Mouse (Mus musculus) liver, embryonic 11.5 days (tissue): ENCODE measurements around the gene Zmynd8. TPM values are rescaled to one million over a fixed set of nuclear protein-coding genes. Genes with fewer than 3 reads are reported as not detected.
A peak's percentile ranks its signal among the peaks of the same experiment; 100 is the strongest.

Experiments used
- ATAC-seq: fragments of 200-750 bp; cut with Nextera tagmentation; replicated peaks from 2 replicates; pipeline ENCODE4 v1.8.0; 2017; ENCODE audit warnings: moderate number of reproducible peaks, mild to moderate bottlenecking, moderate TSS enrichment, moderate library complexity; ENCODE audit not compliant: low FRiP score
- DNase-seq: peaks from one replicate; pipeline ENCODE4 v3.0.0-alpha.2; 2017; ENCODE audit warnings: low spot score
- H3K27ac ChIP-seq: fragments of 300-500 bp; sonication (generic); 2 replicates; pipeline ENCODE4 v1.5.1; 2014; ENCODE audit warnings: mild to moderate bottlenecking, low read depth, low read length, control low read depth
- H3K27me3 ChIP-seq: fragments of 300-500 bp; sonication (generic); replicated peaks from 2 replicates; pipeline ENCODE4 v1.6.1; 2014; ENCODE audit warnings: low read length, mixed read lengths; ENCODE audit not compliant: control insufficient read depth, insufficient read depth
- H3K36me3 ChIP-seq: fragments of 300-500 bp; sonication (generic); 2 replicates; pipeline ENCODE4 v1.6.1; 2014; ENCODE audit warnings: mild to moderate bottlenecking, low read length, moderate library complexity, mixed read lengths; ENCODE audit not compliant: control insufficient read depth, insufficient read depth
- H3K4me1 ChIP-seq: fragments of 300-500 bp; sonication (generic); replicated peaks from 2 replicates; pipeline ENCODE4 v1.6.1; 2014; ENCODE audit warnings: low read length, mixed read lengths; ENCODE audit not compliant: control insufficient read depth, insufficient read depth
- H3K4me2 ChIP-seq: fragments of 300-500 bp; sonication (generic); 2 replicates; pipeline ENCODE4 v1.6.1; 2014; ENCODE audit warnings: mild to moderate bottlenecking, control low read depth, moderate library complexity
- H3K4me3 ChIP-seq: fragments of 300-500 bp; sonication (generic); 2 replicates; pipeline ENCODE4 v1.5.1; 2014; ENCODE audit warnings: low read depth, low read length, control low read depth
- H3K9ac ChIP-seq: fragments of 300-500 bp; sonication (generic); 2 replicates; pipeline ENCODE4 v1.6.1; 2014; ENCODE audit warnings: low read depth, low read length, control low read depth
- H3K9me3 ChIP-seq: fragments of 300-500 bp; sonication (generic); 2 replicates; pipeline ENCODE4 v1.6.1; 2016; ENCODE audit warnings: low read length, inconsistent platforms, mixed read lengths; ENCODE audit not compliant: control insufficient read depth
- WGBS: fragments of 180-500 bp; shearing (Covaris S2); extraction: QIAGEN DNeasy Blood & Tissue Kit; methylation state at CpG from one replicate; pipeline ENCODE4 v1.1.7; 2014; 5-methylcytosine and 5-hydroxymethylcytosine counted together
- polyA plus RNA-seq: library from polyadenylated mRNA; unstranded; fragments of >200 nt; fragmentation: Nextera tagmentation; extraction: Ambion mirVana; gene quantifications from 2 replicates; pipeline ENCODE4 v1.2.1, GENCODE M21; 2014

Zmynd8 gene
- polyA plus RNA-seq, 1 experiment from 2014 or later: 55.8 TPM

DNA sequence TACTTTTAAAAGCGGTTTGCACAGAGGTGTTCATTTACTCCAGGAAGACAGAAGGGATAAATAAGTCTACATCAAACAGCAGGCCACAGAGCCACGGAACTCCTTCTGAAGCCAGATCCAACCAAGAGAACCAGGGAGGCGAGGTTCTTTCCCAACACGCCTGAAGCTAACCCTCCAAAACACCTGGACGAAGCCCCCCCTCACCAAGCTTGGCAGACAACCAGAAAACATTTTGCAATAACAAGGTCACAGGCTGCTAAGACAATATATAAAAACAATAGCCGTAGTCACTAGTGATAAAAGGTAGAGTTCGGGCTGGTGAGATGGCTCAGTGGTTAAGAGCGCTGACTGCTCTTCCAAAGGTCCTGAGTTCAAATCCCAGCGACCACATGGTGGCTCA, 66.1 kb downstream of the Zmynd8 start:
- H3K36me3 ChIP-seq: peaks cover 52% of the 10 kb centered on the region
- no peaks in the 10 kb centered on the region for H3K27me3 ChIP-seq
- no peaks in the 10 kb centered on the region for H3K4me1 ChIP-seq
- no peak overlapping the region for H3K27ac ChIP-seq
- DNase-seq (no peak), ATAC-seq (no peak)
- H3K9ac ChIP-seq: no peak overlapping the region
- WGBS: 88% methylated on average over 9 of the region's 9 CpGs
- no peak overlapping the region for H3K4me2 ChIP-seq
- H3K9me3 ChIP-seq: no peaks in the 10 kb centered on the region
- no peak overlapping the region for H3K4me3 ChIP-seq

DNA sequence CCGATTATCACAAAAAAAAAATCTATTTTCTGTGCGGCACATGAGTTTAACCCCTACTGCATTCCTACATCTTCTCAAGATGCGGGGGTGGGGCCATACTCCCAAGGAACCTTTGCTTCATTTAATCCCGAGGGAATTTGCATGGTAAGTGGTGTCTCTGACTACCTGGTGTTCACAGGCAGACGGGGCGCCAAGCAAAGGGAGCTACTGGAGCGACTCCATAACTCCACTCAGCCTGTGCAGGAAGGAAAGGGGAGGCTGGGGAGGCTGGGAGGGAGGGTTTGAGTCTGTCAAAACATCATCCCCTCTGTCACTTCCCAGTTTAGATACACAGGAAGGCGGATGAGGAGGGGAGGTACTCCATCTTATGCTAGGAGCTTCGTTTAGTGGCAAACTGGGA, 66.5 kb downstream of the Zmynd8 start:
- Histone ChIP-seq H3K4me1 (no peaks in the 10 kb centered on the region), H3K27ac (no peak overlapping the region), H3K9me3 (no peaks in the 10 kb centered on the region), H3K9ac (no peak overlapping the region), H3K27me3 (no peaks in the 10 kb centered on the region), H3K36me3 (peaks cover 52% of the 10 kb centered on the region), H3K4me3 (no peak overlapping the region), H3K4me2 (no peak overlapping the region)
- ATAC-seq (no peak), DNase-seq (no peak)
- WGBS: 82% methylated on average over 9 of the region's 9 CpGs

DNA sequence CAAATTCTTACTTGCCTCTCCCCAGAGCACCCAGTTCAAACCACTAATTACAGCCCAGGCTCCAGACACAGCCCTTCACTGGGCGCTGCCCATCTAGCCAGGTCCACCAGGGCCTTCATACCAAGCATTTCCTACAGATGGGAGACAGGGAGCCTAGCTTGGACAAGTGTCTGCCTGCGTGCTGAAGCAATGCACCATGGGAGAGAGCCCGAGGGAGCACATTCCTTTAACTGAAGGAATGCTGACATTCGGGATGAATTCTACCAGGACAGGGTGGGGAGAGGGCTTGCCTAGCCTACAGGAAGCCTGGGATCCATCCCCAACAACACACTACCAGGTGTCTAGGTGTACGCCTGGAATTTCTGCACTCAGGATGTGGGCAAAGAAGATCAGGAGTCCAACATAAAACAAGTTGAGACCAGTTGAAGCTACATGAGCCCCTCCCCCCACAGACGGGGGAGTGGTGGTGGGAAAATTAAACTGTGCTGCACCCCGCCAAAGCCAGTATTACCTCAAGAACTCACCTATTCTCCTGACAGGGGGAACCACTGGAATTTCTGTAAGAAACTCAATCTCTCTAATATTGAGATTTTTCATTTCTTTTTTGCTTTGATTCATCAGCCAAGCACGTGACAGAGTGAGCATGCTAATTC, 67.1 kb downstream of the Zmynd8 start:
- 81% methylated on average over 8 of the region's 8 CpGs for WGBS
- Histone ChIP-seq H3K36me3 (peaks cover 53% of the 10 kb centered on the region), H3K4me2 (no peak overlapping the region), H3K4me3 (no peak overlapping the region), H3K9me3 (no peaks in the 10 kb centered on the region), H3K27ac (no peak overlapping the region), H3K27me3 (no peaks in the 10 kb centered on the region), H3K9ac (no peak overlapping the region), H3K4me1 (no peaks in the 10 kb centered on the region)
- DNase-seq: no peak
- ATAC-seq: no peak

GRCm38 (mm10) chr2:165828770-165829169, 70.0 kb downstream of the Zmynd8 start:
- no peaks in the 10 kb centered on the region for H3K4me1 ChIP-seq
- ATAC-seq: no peak
- no peaks in the 10 kb centered on the region for H3K9me3 ChIP-seq
- no peak overlapping the region for H3K4me2 ChIP-seq
- no peaks in the 10 kb centered on the region for H3K27me3 ChIP-seq
- H3K27ac ChIP-seq: no peak overlapping the region
- H3K9ac ChIP-seq: no peak overlapping the region
- DNase-seq: no peak
- H3K36me3 ChIP-seq: peaks cover 53% of the 10 kb centered on the region
- WGBS: 91% methylated on average over 12 of the region's 12 CpGs
- H3K4me3 ChIP-seq: no peak overlapping the region

DNA sequence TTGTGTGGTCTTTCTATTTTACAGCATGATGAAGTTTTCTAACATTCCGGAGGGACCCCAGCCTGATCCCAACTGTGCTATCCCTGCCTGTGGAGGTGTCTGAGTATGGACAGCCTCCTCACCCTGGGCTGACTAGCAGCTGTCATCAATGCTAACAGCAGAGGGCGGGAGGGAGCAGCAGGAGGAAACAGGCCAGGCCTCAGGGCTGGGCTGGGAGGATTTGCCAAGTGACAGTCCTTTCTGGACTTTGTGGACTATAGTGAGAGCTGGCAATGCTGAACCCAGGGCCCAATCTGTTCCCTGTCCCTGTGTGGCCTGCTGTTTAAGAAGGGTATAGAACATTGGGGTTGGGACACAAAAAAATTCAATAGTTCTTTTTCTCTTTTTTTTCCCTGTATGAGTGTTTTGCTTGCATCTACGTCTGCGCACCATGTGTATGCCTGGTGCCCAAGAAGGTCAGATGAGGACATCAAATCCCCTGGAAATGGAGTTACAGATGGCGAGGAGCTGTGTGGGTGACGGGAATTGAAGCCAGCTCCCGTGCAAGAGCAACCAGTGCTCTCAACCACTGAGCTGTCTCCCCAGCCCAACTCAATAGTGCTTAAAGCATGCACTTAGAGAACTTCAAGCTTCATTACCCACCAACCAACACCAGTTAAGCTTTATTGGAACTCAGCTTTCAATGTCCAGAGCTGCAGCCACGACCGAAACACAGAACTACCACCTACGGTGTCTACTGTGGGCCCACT, 72.7 kb downstream of the Zmynd8 start:
- Histone ChIP-seq H3K4me1 (no peaks in the 10 kb centered on the region), H3K36me3 (peaks cover 52% of the 10 kb centered on the region), H3K4me3 (no peak overlapping the region), H3K27me3 (no peaks in the 10 kb centered on the region), H3K9me3 (no peaks in the 10 kb centered on the region), H3K4me2 (no peak overlapping the region), H3K9ac (no peak overlapping the region), H3K27ac (no peak overlapping the region)
- 83% methylated on average over 10 of the region's 10 CpGs for WGBS
- DNase-seq: no peak
- peak; percentile 69 for ATAC-seq

GRCm38 (mm10) chr2:165825261-165825900, 73.4 kb downstream of the Zmynd8 start:
- Histone ChIP-seq H3K27me3 (no peaks in the 10 kb centered on the region), H3K36me3 (peaks cover 51% of the 10 kb centered on the region), H3K27ac (no peak overlapping the region), H3K9me3 (no peaks in the 10 kb centered on the region), H3K4me1 (no peaks in the 10 kb centered on the region), H3K4me2 (no peak overlapping the region), H3K9ac (no peak overlapping the region), H3K4me3 (no peak overlapping the region)
- no peak for DNase-seq
- 92% methylated on average over 17 of the region's 17 CpGs for WGBS
- no peak for ATAC-seq

DNA sequence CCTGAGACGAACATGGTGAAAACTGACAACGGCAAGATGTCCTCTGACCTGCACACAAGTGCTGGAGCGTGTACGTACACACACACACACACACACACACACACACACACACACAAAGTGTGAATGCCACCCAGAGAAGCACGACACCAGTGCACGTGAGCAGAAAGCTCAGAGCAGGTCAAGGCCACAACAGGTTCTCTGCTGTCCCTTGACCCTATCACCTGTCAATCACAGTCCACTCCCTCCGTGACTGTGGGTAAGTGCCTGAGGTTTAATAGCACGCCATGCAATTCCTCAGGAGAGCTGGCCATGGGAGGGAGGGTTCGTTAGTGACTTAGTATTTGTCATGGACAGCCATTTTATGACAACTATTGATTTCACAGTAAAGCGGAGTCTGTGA, 74.0 kb downstream of the Zmynd8 start:
- no peaks in the 10 kb centered on the region for H3K27me3 ChIP-seq
- H3K9me3 ChIP-seq: no peaks in the 10 kb centered on the region
- no peak overlapping the region for H3K9ac ChIP-seq
- H3K36me3 ChIP-seq: peaks cover 49% of the 10 kb centered on the region
- no peak overlapping the region for H3K4me3 ChIP-seq
- H3K4me2 ChIP-seq: no peak overlapping the region
- ATAC-seq: no peak
- no peak for DNase-seq
- WGBS: 84% methylated on average over 10 of the region's 10 CpGs
- no peaks in the 10 kb centered on the region for H3K4me1 ChIP-seq
- H3K27ac ChIP-seq: 0 out of 2 replicates have a peak overlapping the region, but pooled peaks have one; percentile 13

- no peak overlapping the region for H3K4me2 ChIP-seq
- no peak overlapping the region for H3K27ac ChIP-seq
- H3K9me3 ChIP-seq: no peaks in the 10 kb centered on the region
- ATAC-seq: no peak
- no peaks in the 10 kb centered on the region for H3K4me1 ChIP-seq
- H3K9ac ChIP-seq: no peak overlapping the region
- DNase-seq: no peak
- WGBS: 93% methylated on average over 15 of the region's 15 CpGs
- no peaks in the 10 kb centered on the region for H3K27me3 ChIP-seq
- peaks cover 55% of the 10 kb centered on the region for H3K36me3 ChIP-seq
- no peak overlapping the region for H3K4me3 ChIP-seq
Observed at GRCm38 (mm10) chr2:165822478-165822877, 76.3 kb downstream of the Zmynd8 start.
